Mouse (Mus musculus) E14TG2a.4 (cell line): ENCODE measurements at regions not wholly inside any gene's neighbourhood (a gene's known extent, or its start where the extent isn't known, plus 50 kb on each side); places are given as distances from the start of the nearest gene placed in this dataset.
A peak's percentile ranks its signal among the peaks of the same experiment; 100 is the strongest.

Source experiments
- CTCF ChIP-seq: conservative IDR thresholded peaks from 2 replicates; pipeline ENCODE4 v1.5.1; 2014; ENCODE audit warnings: low read length
- NANOG ChIP-seq: IDR thresholded peaks from 2 replicates; pipeline ENCODE4 v1.6.1; 2014; ENCODE audit warnings: borderline replicate concordance, low read length, mixed read lengths
- POU5F1 ChIP-seq: IDR thresholded peaks from 2 replicates; pipeline ENCODE4 v1.6.1; 2014; ENCODE audit warnings: low read length, borderline replicate concordance

- TF ChIP-seq CTCF: peak; percentile 21; the same call in 1 of the 2 replicates
- no peak for TF ChIP-seq POU5F1
- no peak for TF ChIP-seq NANOG
Observed at GRCm38 (mm10) chr17:15622913-15623312, 58.8 kb upstream of the Prdm9 start.
